Mouse (Mus musculus): ENCODE results near the gene Ppp2r5c.

Ppp2r5c gene

GRCm38 (mm10) chr12:110446290-110447170 is at the start of gene Ppp2r5c:
Gene Ppp2r5c (plus strand): TSS chr12:110447120.
- peak; percentile 97 for DNase-seq (ENCODE audit: low read depth)

DNA sequence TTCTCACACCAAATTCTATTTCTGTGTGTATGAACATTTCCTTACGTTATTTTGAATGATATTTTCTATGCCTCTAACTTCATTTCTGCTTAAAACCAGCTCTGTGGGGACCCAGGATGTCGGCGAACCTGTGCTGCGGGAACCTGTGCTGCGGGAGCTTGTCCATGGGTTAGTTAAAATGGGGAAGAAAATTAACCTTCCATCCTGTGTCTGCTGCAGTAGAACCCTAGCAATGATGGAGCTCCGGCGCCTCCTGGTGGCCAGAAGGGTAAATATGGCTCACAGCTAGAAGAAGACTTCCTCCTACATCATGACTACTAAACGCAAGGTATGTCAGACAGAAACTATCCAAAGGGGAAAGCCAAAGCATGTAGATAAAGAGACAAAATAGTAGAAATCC is 48.6 kb upstream of the Ppp2r5c start:
- DNase-seq (ENCODE audit: low read depth): peak; percentile 91

GRCm38 (mm10) chr12:110399161-110399560 is 47.8 kb upstream of the Ppp2r5c start:
- peak; percentile 27 for DNase-seq (ENCODE audit: low read depth)

- DNase-seq (ENCODE audit: low read depth): no peak
These were observed 46.0 kb upstream of the Ppp2r5c start for GRCm38 (mm10) chr12:110400936-110401335.

- DNase-seq (ENCODE audit: low read depth): no peak
These were observed 45.0 kb upstream of the Ppp2r5c start for GRCm38 (mm10) chr12:110401871-110402270.

DNA sequence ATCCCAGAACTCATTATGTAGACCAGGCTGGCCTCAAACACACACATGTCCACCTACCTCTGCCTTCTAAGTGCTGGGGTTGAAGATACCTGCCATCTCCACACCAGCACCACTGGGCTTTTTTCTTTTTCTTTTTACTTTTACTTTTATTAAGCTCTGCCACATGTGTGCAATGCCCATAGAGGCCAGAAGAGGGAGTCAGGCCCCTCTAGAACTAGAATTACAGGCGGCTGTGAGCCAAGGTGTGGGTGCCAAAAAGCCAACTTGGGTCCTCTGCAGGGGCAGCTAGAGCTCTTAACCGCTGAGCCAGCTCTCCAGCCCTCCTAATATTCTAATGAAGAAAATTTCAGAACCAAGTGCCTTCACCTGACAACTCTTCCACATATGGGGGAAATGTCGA is 30.7 kb upstream of the Ppp2r5c start:
- peak; percentile 71 for DNase-seq (ENCODE audit: low read depth)

DNA sequence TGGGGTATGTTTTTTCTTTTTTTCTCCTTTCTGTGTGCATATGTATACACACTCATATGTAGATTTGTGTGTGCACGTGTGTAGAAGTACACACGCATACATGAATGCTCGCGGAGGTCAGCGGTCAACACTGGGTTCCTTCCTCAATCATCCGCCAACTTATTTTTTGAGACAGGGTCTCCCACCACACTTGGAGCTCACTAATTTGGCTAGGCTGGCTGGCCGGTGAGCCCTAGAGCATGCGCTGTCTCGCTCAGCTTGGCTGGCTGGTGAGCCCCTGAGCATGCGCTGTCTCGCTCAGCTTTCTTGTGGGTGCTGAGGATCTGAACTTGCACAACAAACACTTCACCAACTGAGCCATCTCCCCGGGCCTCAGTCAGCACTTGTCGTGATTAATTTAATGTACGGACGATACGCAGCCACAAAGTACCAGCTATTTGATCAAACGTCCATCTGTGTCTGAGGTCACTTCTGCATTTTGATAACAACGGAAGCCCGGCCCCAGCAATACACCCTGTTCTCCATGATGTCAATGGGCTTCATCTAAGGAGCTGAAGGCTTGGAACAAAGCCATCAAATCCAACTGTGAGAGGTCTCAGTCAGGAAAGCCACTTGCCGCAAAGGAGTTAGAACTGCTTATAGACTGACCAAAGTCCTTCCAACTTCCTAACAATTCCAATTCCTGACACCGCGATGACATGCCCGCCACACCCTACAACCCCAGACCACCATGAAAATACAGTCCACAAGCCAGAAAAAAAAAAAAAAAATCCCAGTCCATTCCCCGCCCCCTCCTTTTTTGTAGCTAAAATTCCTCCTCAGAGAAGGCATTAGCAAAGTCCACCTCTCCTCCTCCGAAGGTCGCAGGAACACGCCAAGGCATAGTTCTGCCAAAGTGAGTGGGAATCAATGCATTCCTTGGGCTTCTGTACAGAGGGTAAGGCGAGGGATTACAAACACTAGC is 29.6 kb upstream of the Ppp2r5c start:
- no peak for DNase-seq (ENCODE audit: low read depth)

- DNase-seq (ENCODE audit: low read depth): peak; percentile 7
These were observed 28.8 kb upstream of the Ppp2r5c start for GRCm38 (mm10) chr12:110417987-110418734.

GRCm38 (mm10) chr12:110418735-110419350 is 28.1 kb upstream of the Ppp2r5c start:
- peak; percentile 85 for DNase-seq (ENCODE audit: low read depth)

DNA sequence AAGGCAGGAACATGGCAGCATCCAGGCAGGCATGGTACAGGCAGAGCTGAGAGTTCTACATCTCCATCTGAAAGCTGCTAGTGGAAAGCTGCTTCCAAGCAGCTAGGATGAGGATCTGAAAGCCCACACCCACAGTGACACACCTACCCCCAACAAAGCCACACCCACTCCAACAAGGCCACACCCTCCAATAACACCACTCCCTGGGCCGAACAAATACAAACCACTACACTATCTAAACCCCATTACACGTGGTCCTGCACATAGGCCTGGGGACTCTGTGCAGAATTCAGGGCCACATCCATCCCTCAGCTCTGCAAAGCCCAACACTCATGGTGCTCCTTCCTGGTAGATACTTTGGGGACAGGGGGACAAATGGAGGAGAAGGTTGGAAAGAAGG is 27.0 kb upstream of the Ppp2r5c start:
- no peak for DNase-seq (ENCODE audit: low read depth)

- no peak for DNase-seq (ENCODE audit: low read depth)
These were observed 25.6 kb upstream of the Ppp2r5c start for GRCm38 (mm10) chr12:110421361-110421760.

DNA sequence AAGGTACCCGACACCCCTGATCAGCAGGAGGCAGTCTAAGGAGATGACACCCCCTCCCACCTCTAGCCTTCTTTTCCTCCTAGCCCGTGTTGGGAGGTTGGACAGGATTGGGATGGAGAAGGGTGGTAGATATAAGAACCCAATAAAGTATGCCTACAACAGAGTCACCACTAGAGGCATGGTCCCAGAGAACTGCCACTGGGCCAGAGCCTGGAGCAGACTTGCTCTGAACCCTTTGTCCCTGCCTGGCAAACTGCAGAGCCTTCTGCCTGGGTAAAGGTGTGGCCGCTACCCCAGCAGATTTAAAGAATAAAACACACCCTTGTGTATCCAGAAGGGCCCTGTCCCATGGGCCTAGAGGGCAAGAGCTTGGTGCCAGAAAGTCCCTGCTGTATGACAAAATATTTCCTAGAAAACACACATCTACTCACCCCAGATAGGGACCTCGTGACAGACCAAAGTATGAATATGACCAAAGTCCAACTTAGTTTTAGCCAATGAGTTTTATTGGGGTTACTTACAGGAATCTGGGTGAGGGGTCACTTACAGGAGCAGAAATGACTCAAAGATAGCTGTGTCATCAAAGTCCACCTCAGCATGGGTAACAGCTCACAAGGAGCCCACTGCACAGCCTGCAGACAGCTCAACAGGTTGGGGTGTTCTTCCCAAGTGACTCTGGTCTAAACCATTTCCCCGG is 22.8 kb upstream of the Ppp2r5c start:
- no peak for DNase-seq (ENCODE audit: low read depth)

DNA sequence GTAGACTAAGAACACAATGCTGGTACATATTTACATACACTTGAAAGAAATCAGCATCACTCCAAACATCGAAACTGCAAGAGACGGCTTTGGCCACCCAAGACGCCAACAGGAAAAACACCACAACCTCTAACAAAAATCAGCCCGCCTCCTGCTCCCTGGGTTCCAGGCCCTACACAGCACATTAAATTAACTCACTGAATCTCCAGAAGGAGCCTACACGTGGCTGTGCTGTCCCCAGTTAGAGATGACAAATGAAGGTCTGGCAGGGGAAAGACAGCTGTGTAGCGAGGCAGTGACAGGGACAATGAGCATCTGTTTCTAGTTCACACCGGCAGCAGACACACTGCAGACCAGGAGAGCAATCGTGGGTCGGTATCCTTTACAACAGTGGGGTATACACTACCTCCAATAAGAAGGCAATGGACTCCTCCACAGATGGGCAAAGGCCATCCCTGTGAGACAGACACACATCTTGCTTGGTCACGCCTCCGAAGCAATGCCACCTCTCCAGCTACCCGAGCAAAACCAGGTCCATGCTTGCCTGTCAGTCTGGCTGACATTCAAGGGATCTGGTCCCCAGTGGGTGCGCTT is 20.4 kb upstream of the Ppp2r5c start:
- DNase-seq (ENCODE audit: low read depth): no peak

DNA sequence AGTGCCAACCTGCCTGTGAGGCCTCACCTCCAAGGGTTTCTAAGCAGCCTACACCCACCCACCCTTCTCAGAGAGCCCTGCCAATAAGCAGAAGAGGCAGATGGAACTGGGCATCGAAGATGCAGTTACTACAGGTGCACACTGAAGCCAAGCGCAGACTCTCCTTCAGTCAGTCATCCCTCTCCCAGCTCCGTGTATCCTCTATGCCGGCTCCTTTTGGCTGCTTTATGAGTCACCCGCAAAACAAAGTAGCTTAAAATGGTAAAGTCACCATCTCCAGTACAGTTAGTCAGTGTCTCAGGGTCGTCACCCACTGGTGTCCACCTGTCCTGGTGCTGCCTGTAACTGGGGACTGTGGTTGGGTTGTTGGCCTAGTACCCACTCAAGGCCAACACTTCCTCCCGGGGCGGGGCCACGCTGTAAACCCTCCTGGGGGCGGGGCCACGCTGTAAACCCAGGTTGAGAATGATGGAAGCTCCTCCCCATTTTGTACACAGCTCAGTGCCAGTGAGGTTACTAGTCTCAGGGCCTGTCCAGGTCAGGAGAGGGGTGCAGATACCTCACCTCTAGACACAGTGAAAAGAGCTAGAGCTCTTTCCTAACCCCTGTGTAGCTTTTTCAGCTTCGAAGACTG is 17.5 kb upstream of the Ppp2r5c start:
- DNase-seq (ENCODE audit: low read depth): no peak

- no peak for DNase-seq (ENCODE audit: low read depth)
These were observed 16.9 kb upstream of the Ppp2r5c start for GRCm38 (mm10) chr12:110429990-110430389.

DNA sequence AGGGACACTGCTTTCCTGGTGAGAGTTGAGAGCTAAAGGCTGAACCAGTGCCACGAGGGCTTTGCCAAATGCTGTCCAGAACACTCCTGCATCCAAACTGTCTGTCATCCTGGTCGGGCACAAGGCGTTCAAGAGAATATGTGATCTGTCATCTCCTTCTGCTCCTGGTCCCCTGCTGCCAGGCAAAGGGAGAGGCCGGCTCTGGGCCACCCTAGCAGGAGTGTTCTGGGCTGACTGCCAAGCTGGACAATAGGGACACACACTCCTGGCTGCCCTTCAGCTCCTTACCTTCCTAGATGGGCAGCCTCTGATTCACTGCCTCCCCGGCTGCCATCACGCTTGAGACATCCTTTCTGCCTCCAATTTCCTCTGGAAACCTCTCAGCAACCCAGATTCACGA is 15.1 kb upstream of the Ppp2r5c start:
- DNase-seq (ENCODE audit: low read depth): no peak

- DNase-seq (ENCODE audit: low read depth): peak; percentile 42
These were observed 10.1 kb upstream of the Ppp2r5c start for GRCm38 (mm10) chr12:110436638-110437366.

- DNase-seq (ENCODE audit: low read depth): no peak
These were observed 9.6 kb upstream of the Ppp2r5c start for GRCm38 (mm10) chr12:110437367-110437703.

DNA sequence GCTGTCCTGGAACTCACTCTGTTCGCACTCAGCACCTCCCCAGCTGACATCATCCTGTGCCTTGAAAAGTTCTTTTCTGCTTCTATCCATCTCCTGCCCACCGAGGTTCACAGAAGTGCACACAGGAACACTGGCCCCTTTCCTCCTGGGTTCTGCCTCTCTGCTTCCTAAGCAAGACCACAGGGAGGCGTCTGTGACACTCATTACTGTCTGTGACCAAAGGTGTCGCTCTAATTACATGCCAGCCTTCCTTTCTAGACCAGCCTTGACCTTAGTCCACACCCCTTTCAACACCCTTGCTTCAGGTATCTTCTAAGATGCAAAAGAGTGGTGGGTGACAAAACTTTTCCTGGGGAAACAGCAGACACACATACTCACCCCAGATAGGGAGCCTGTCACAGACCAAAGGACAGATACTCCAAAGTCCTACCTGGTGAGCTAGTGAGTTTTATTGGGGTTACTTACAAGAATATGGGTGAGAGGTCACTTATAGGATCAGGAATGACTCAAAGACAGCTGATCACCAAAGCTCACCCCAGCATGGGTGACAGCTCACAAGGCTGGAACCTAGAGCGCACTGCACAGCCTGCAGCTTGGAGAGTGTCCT is 8.4 kb upstream of the Ppp2r5c start:
- DNase-seq (ENCODE audit: low read depth): no peak
